Comparison of ENCODE assay signal across 12 mouse cellular contexts in genomic region chr2:59842556-59843008, GRCm38 (mm10). TPM values are rescaled to one million over a fixed set of nuclear protein-coding genes. Genes with fewer than 3 reads are reported as not detected.
DNase-seq lines count a peak whose midpoint lies in the region; ATAC-seq and TF ChIP-seq lines count a peak whose summit lies in the region.
"Had no signal": no experiment of that assay in that cellular context is flagged by ENCODE, and none has a peak within 500 bp of the region (broad histone marks: within the 10 kb centered on the region; RNA-seq: fewer than 3 reads in every experiment).

No protein-coding gene starts in this region.

- H3K36me3 ChIP-seq in heart, embryonic 15.5 days = peaks cover 47% of the 10 kb centered on the region
- peaks cover 87% of the 10 kb centered on the region for H3K36me3 ChIP-seq in E14TG2a.4 (ENCODE audit: insufficient read depth, low read length)
- no peaks in the 10 kb centered on the region for H3K36me3 ChIP-seq in liver, embryonic 14.5 days (replicated peaks; ENCODE audit: control insufficient read depth, insufficient read depth, low read depth)

- ATAC-seq in heart, embryonic 15.5 days (replicated peaks; ENCODE audit: insufficient number of reproducible peaks, insufficient read depth, low FRiP score, low read depth) = no peak
- 0 out of 2 replicates have a peak, but pooled peaks have one; percentile 19 for ATAC-seq in common myeloid progenitor, adult 5-6 weeks (replicated peaks; ENCODE audit: low read depth, poor library complexity, severe bottlenecking)
- ATAC-seq in liver, embryonic 14.5 days (ENCODE audit: insufficient read depth) = peak; percentile 38; the same call in 1 of the 2 replicates
- ATAC-seq: forebrain, embryonic 13.5 days; hindbrain, postnatal 0 days had no signal

- peaks cover 25% of the 10 kb centered on the region for H3K4me1 ChIP-seq in heart, embryonic 15.5 days (replicated peaks)
- H3K4me1 ChIP-seq in E14TG2a.4 (replicated peaks; ENCODE audit: low read depth, low read length) = peaks cover 51% of the 10 kb centered on the region
- peaks cover 0 to 13% of the 10 kb centered on the region in 2 experiments; a peak in 2 of 4 replicates for H3K4me1 ChIP-seq in liver, embryonic 14.5 days (replicated peaks; ENCODE audit: control insufficient read depth in 2 of 2, insufficient read depth in 2 of 2, low read length in 1 of 2)

- no peak for DNase-seq in heart, adult 18-20 months
- no peak for DNase-seq in liver, embryonic 14.5 days (ENCODE audit: low read depth in 3 of 3, low spot score in 3 of 3)
- no peak for DNase-seq in thymus, adult 18-20 months
- no peak for DNase-seq in cerebellum, postnatal 36 days
- DNase-seq: adrenal gland, postnatal 14 days; cerebellum, adult 18-20 months; gastrocnemius, postnatal 25 days had no signal

- H3K9me3 ChIP-seq in heart, embryonic 15.5 days (replicated peaks) = no peaks in the 10 kb centered on the region
- H3K9me3 ChIP-seq in E14TG2a.4 (ENCODE audit: low read length) = no peaks in the 10 kb centered on the region
- H3K9me3 ChIP-seq in liver, embryonic 14.5 days (ENCODE audit: control insufficient read depth, low read length) = no peaks in the 10 kb centered on the region
- H3K9me3 ChIP-seq: forebrain, embryonic 13.5 days had no signal

- H3K27ac ChIP-seq in heart, embryonic 15.5 days = peak overlapping the region; percentile 26
- H3K27ac ChIP-seq in liver, embryonic 14.5 days = no peak overlapping the region
- H3K27ac ChIP-seq: forebrain, embryonic 13.5 days; hindbrain, postnatal 0 days had no signal

- no peaks in the 10 kb centered on the region for H3K27me3 ChIP-seq in heart, embryonic 15.5 days
- H3K27me3 ChIP-seq in E14TG2a.4 (ENCODE audit: insufficient read depth, low read length) = no peaks in the 10 kb centered on the region
- no peaks in the 10 kb centered on the region for H3K27me3 ChIP-seq in liver, embryonic 14.5 days (ENCODE audit: control insufficient read depth, insufficient read depth, low read length)
- H3K27me3 ChIP-seq: forebrain, embryonic 13.5 days had no signal

- 66% methylated on average over 6 of the region's 6 CpGs for WGBS in heart, embryonic 15.5 days
- WGBS in liver, embryonic 14.5 days (ENCODE audit: insufficient replicate concordance) = 33% methylated on average over 6 of the region's 6 CpGs

- H3K4me2 ChIP-seq in heart, embryonic 15.5 days = no peak overlapping the region
- H3K4me2 ChIP-seq in liver, embryonic 14.5 days (ENCODE audit: low read depth) = no peak overlapping the region
- H3K4me2 ChIP-seq: forebrain, embryonic 13.5 days had no signal

- no peak for TF ChIP-seq CTCF in E14TG2a.4 (conservative IDR thresholded peaks at IDR 0.05; ENCODE audit: low read length)
- TF ChIP-seq CTCF in liver, embryonic 14.5 days (IDR thresholded peaks at IDR 0.05; ENCODE audit: low read depth) = no peak

- no peak for TF ChIP-seq EP300 in liver, embryonic 14.5 days (IDR thresholded peaks at IDR 0.05; ENCODE audit: low read depth)

- no peak overlapping the region for H3K9ac ChIP-seq in heart, embryonic 15.5 days
- H3K9ac ChIP-seq in liver, embryonic 14.5 days (replicated peaks) = no peak overlapping the region
- H3K9ac ChIP-seq: forebrain, embryonic 13.5 days had no signal

- H3K4me3 ChIP-seq in heart, embryonic 15.5 days = no peak overlapping the region
- peak overlapping the region; percentile 61 for H3K4me3 ChIP-seq in E14TG2a.4 (replicated peaks; ENCODE audit: low read length)
- no peak overlapping the region for H3K4me3 ChIP-seq in liver, embryonic 14.5 days (ENCODE audit: insufficient read depth in 1 of 2, low read depth in 2 of 2, low read length in 2 of 2)
- H3K4me3 ChIP-seq: forebrain, embryonic 13.5 days had no signal

RNA-seq across cellular contexts. Expression of gene Wdsub1, which starts 39.8 kb away (rescaled TPM):
- 46.2 TPM in 2 replicates for polyA plus RNA-seq in heart, embryonic 15.5 days (2015; fragmentation: Nextera tagmentation; extraction: Ambion mirVana)
- 10 to 100 TPM; 18.6 to 19.2 TPM for total RNA-seq in heart, adult 18-20 months (2021)
- 14.3 and 17.6 TPM in 2 replicates for total RNA-seq in common myeloid progenitor, adult 5-6 weeks (2017)
- 8.8 and 9.9 TPM in 2 replicates for polyA plus RNA-seq in liver, embryonic 14.5 days (2012; rRNA removed)
- 8.9 and 10.6 TPM in 2 replicates for polyA plus RNA-seq in liver, embryonic 14.5 days (2014; fragmentation: Nextera tagmentation; extraction: Ambion mirVana)
